Mouse (Mus musculus): ENCODE data around the gene Gcm1.

The Gcm1 gene

DNA sequence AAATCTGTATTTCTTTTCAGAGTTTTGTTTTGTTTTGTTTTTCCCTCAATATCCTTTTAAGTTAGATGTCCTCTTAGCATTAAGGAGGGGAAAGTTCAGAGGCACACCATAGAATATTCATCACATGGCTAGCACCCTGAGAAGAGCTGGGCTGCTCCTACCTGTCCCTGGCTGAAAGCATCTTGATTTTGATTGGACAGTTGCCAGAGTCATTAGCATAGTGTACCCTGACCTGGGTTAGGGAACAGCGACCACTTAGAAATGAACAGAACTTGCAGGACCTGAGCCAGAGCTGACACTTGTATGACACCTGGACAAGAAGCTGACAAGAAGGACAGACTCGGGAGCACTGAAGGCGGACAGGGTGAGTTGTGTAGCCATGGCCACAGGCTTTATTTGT, at the start of gene Gcm1:
TSS of gene Gcm1 (plus strand) at position 248 of the 400 bp plus-strand sequence.
- no peak for DNase-seq (ENCODE audit: low spot score)

DNA sequence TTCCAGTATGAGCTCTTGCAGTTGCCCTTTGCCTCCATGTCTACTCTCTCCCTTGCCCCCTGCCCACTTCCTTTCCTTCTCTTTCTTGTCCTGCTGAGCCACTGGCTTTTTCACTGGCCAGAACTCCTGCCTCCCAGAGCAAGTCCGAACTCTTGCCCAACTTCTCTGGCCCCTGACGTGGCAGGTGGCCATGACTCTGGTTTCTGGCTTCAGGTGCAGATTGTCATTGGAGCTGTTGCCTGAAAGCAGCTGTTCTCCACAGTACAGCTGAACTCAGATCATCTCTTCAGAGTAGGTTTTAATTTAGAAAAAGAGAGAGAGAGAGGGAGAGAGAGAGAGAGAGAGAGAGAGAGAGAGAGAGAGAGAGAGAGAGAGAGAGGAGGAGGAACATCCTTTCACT, 48.4 kb upstream of the Gcm1 start:
- DNase-seq (ENCODE audit: low spot score) = no peak

GRCm38 (mm10) chr9:78005481-78005880, 46.2 kb upstream of the Gcm1 start:
- peak; percentile 28 for DNase-seq (ENCODE audit: low spot score)

- DNase-seq (ENCODE audit: low spot score) = peak; percentile 91
Measured at GRCm38 (mm10) chr9:78006209-78007001, 45.3 kb upstream of the Gcm1 start.

- DNase-seq (ENCODE audit: low spot score) = peak; percentile 86
Measured at GRCm38 (mm10) chr9:78009382-78009781, 42.3 kb upstream of the Gcm1 start.

- no peak for DNase-seq (ENCODE audit: low spot score)
Measured at GRCm38 (mm10) chr9:78010187-78010586, 41.5 kb upstream of the Gcm1 start.

GRCm38 (mm10) chr9:78010707-78011106, 41.0 kb upstream of the Gcm1 start:
- DNase-seq (ENCODE audit: low spot score) = no peak

- DNase-seq (ENCODE audit: low spot score) = no peak
Measured at GRCm38 (mm10) chr9:78012066-78012465, 39.7 kb upstream of the Gcm1 start.

DNA sequence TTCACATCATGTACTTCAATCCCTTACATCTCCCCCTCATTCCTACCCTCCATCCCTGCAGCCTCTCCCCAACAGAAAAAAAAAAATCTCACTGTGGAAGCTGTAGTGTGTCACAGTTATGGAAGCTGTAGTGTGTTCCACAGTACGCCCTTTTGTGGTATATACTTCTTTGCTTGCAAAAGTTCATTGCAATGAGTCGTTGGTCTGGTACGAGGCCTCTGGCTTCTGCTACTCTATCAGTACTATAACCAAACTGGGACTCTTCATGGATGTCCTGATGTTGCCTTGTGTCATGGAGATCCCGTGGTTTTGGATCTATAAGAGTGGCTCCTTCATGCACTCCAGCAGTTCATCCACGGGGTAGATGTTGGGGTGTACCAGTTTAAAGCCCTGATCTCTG, 39.0 kb upstream of the Gcm1 start:
- DNase-seq (ENCODE audit: low spot score) = no peak

DNA sequence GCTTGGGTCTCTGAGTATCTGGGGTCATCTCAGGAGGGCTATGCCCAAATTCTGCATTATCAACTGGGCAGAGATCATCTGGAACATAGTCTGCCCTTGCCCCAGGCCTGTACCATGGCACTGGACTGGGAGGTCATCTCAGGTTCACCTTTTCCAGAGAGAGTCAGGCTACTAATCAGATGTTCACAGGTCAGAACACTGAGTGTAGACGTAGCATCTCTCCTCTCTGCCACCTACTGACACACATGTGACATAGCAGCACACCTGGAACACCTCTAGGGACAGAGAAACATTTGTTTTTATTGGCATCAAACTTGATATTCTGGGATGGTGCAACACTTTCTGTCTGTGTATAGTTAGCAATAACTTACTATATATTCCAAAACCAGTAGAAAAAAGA, 37.9 kb upstream of the Gcm1 start:
- DNase-seq (ENCODE audit: low spot score) = no peak

DNA sequence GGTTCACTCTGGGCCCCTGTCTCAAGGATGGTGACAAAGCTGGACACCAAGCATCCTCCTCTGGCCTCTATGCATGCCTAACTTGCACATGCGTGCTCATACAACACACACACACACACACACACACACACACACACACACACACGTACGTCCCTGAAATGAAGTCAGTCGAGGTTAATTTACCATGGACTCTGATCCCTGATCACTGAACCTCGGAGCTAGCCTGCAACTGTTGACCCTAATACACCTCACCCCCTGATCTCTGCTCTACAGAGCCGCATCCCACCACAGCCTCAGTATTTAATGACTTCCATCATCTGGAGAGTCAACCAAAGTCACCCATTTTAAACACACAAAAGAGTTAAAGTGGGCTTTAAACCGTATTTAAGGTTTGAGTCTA, 35.9 kb upstream of the Gcm1 start:
- DNase-seq (ENCODE audit: low spot score) = no peak

DNA sequence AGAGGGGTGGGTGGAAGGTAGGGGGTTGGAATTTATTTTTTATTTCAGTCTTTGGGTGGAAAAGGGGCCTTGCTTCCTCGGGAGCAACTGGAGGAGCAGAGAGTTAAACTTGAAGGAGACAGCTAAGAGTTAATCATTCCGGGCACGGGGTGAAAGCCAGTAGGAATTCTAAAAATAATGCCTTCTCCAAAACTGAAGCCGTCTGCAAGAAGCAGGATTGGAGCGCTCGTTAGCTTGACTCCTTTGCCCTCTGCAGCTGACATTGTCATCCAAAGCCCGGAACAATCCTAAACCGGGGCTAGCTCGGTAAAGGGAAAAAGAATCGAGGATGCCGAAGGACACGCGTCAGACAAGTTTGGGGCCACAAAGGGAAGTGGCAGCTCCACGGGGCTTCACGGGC, 35.4 kb upstream of the Gcm1 start:
- DNase-seq (ENCODE audit: low spot score) = no peak

GRCm38 (mm10) chr9:78021256-78021655, 30.5 kb upstream of the Gcm1 start:
- DNase-seq (ENCODE audit: low spot score) = no peak

DNA sequence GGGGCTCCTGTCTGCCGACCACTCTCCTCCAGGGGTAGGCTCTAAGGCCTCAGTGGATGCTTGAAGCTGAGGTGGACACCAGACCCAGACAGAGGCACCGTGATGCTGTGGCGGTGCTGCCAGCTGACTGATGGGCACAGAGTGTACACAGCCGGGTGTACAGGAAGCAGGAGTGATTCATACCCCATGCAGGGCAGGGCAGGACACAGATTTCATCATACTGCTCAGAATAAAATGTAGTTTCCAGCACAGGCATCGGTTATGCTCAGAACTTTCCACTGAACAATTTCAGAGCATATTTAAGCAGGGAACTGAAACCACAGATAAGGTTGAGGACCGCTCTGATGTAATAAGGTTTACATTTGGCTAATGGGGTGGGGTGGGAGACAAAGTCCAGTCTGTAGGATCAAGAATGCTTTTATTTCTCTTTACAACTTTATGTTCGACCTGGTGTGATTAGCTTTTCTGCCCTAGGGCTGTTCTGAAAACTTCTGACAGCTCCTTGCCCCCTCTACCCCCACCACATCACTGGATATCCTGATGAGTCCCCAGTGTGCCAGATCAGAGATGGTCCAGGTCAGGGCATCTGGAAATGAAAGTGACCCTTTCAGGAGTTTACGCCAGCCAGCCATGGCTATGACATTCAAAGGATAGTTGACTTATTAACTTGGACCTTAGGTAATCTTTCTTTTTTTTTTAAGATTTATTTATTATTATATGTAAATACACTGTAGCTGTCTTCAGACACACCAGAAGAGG, 29.4 kb upstream of the Gcm1 start:
- DNase-seq (ENCODE audit: low spot score) = peak; percentile 87

- peak; percentile 73 for DNase-seq (ENCODE audit: low spot score)
Measured at GRCm38 (mm10) chr9:78024823-78025222, 26.9 kb upstream of the Gcm1 start.

- no peak for DNase-seq (ENCODE audit: low spot score)
Measured at GRCm38 (mm10) chr9:78027099-78027498, 24.6 kb upstream of the Gcm1 start.

- no peak for DNase-seq (ENCODE audit: low spot score)
Measured at GRCm38 (mm10) chr9:78030835-78031456, 20.8 kb upstream of the Gcm1 start.

- DNase-seq (ENCODE audit: low spot score) = no peak
Measured at GRCm38 (mm10) chr9:78032930-78033329, 18.8 kb upstream of the Gcm1 start.

GRCm38 (mm10) chr9:78035296-78035695, 16.4 kb upstream of the Gcm1 start:
- no peak for DNase-seq (ENCODE audit: low spot score)

DNA sequence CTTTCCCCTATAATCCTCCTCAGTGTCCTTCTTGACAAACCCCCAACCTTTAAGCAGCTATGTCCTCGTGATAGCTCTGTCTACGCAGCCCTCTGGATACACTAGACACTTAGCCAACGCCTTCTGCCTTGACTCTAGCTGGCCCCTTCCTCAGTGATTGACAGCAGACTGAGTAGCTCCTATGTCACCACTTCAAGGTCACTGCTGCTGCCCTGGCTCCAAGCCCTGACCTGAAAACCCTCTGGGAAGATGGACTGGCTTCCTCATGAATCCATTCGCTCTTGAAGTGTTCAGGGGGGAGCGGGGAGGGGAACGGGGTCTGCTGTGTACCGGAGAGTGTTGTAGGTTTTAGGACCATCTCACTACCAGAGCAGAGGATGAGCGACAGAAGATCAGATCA, 15.9 kb upstream of the Gcm1 start:
- no peak for DNase-seq (ENCODE audit: low spot score)

- DNase-seq (ENCODE audit: low spot score) = peak; percentile 83
Measured at GRCm38 (mm10) chr9:78038755-78039489, 12.8 kb upstream of the Gcm1 start.

GRCm38 (mm10) chr9:78045171-78045570, 6.6 kb upstream of the Gcm1 start:
- no peak for DNase-seq (ENCODE audit: low spot score)
